Mouse (Mus musculus) cerebral cortex, adult 2 months (tissue): ENCODE data around the gene Sh3rf3.

Experiments used
- WGBS: fragments of 180-500 bp; shearing (Covaris S2); methylation state at CpG from one replicate; pipeline ENCODE4 v1.1.7; 2018; 5-methylcytosine and 5-hydroxymethylcytosine counted together

Sh3rf3 gene

GRCm38 (mm10) chr10:58982546-58983154, 169.5 kb downstream of the Sh3rf3 start:
- WGBS = 62% methylated on average over 5 of the region's 5 CpGs

GRCm38 (mm10) chr10:58991611-58992010, 178.5 kb downstream of the Sh3rf3 start:
- WGBS = 56% methylated on average over 3 of the region's 3 CpGs

GRCm38 (mm10) chr10:58994726-58995125, 181.6 kb downstream of the Sh3rf3 start:
- WGBS = 85% methylated on average over 2 of the region's 2 CpGs

- 59% methylated on average over 3 of the region's 3 CpGs for WGBS
These were observed 182.0 kb downstream of the Sh3rf3 start for GRCm38 (mm10) chr10:58995132-58995531.

- 57% methylated on average over 9 of the region's 9 CpGs for WGBS
These were observed 189.2 kb downstream of the Sh3rf3 start for GRCm38 (mm10) chr10:59002361-59002760.

GRCm38 (mm10) chr10:59011415-59011814, 198.3 kb downstream of the Sh3rf3 start:
- WGBS = 51% methylated on average over 7 of the region's 7 CpGs

- WGBS = 62% methylated on average over 9 of the region's 9 CpGs
These were observed 200.5 kb downstream of the Sh3rf3 start for GRCm38 (mm10) chr10:59013618-59014017.

- 45% methylated on average over 3 of the region's 3 CpGs for WGBS
These were observed 206.3 kb downstream of the Sh3rf3 start for GRCm38 (mm10) chr10:59019302-59019973.

GRCm38 (mm10) chr10:59050434-59050833, 237.3 kb downstream of the Sh3rf3 start:
- WGBS = 91% methylated on average over 4 of the region's 4 CpGs

- 73% methylated on average over 6 of the region's 6 CpGs for WGBS
These were observed 243.1 kb downstream of the Sh3rf3 start for GRCm38 (mm10) chr10:59056294-59056693.

GRCm38 (mm10) chr10:59066804-59067203, 253.6 kb downstream of the Sh3rf3 start:
- 76% methylated on average over 6 of the region's 6 CpGs for WGBS

- 41% methylated on average over 4 of the region's 4 CpGs for WGBS
These were observed 259.7 kb downstream of the Sh3rf3 start for GRCm38 (mm10) chr10:59072827-59073226.

- 92% methylated on average over 10 of the region's 10 CpGs for WGBS
These were observed 263.5 kb downstream of the Sh3rf3 start for GRCm38 (mm10) chr10:59076681-59077080.

GRCm38 (mm10) chr10:59077909-59078308, 264.8 kb downstream of the Sh3rf3 start:
- WGBS = 40% methylated on average over 10 of the region's 10 CpGs

- 97% methylated on average over 5 of the region's 5 CpGs for WGBS
These were observed 272.4 kb downstream of the Sh3rf3 start for GRCm38 (mm10) chr10:59085604-59086003.

- WGBS = 94% methylated on average over 5 of the region's 5 CpGs
These were observed 273.4 kb downstream of the Sh3rf3 start for GRCm38 (mm10) chr10:59086578-59086977.

- 36% methylated on average over 14 of the region's 14 CpGs for WGBS
These were observed 276.9 kb downstream of the Sh3rf3 start for GRCm38 (mm10) chr10:59089861-59090621.

- WGBS = 41% methylated on average over 7 of the region's 7 CpGs
These were observed 277.4 kb downstream of the Sh3rf3 start for GRCm38 (mm10) chr10:59090622-59090971.

- WGBS = 72% methylated on average over 8 of the region's 8 CpGs
These were observed 278.4 kb downstream of the Sh3rf3 start for GRCm38 (mm10) chr10:59091556-59091955.

GRCm38 (mm10) chr10:59091988-59092387, 278.8 kb downstream of the Sh3rf3 start:
- WGBS = 62% methylated on average over 7 of the region's 7 CpGs

GRCm38 (mm10) chr10:59103076-59103475, 289.9 kb downstream of the Sh3rf3 start:
- 91% methylated on average over 5 of the region's 5 CpGs for WGBS

- 62% methylated on average over 5 of the region's 5 CpGs for WGBS
These were observed 291.5 kb downstream of the Sh3rf3 start for GRCm38 (mm10) chr10:59104683-59105082.

- WGBS = 86% methylated on average over 8 of the region's 8 CpGs
These were observed 292.7 kb downstream of the Sh3rf3 start for GRCm38 (mm10) chr10:59105885-59106284.
